Mouse (Mus musculus) megakaryocyte, adult 5-6 weeks (primary cell): Measurements from ENCODE around the gene Elfn1. TPM values are rescaled to one million over a fixed set of nuclear protein-coding genes. Genes with fewer than 3 reads are reported as not detected.

ENCODE experiments used
- ATAC-seq: 2 replicates; pipeline ENCODE4 v1.8.0; 2016; ENCODE audit warnings: mild to moderate bottlenecking, inconsistent platforms; ENCODE audit not compliant: poor library complexity, severe bottlenecking
- total RNA-seq, 2 experiments: library from RNA; stranded (forward) in 1 of 2; stranded (reverse) in 1 of 2; fragments of 153-499, 151-499 nt in 1 of 2; fragments of 221-1000, 200-1000 nt in 1 of 2; gene quantifications; 2 replicates each; pipeline versions ENCODE4 v1.2.3 to v1.2.4; 2015 to 2017

Elfn1 gene
- not detected in 2 replicates for total RNA-seq (2015)
- not detected in 2 replicates for total RNA-seq (2017)

DNA sequence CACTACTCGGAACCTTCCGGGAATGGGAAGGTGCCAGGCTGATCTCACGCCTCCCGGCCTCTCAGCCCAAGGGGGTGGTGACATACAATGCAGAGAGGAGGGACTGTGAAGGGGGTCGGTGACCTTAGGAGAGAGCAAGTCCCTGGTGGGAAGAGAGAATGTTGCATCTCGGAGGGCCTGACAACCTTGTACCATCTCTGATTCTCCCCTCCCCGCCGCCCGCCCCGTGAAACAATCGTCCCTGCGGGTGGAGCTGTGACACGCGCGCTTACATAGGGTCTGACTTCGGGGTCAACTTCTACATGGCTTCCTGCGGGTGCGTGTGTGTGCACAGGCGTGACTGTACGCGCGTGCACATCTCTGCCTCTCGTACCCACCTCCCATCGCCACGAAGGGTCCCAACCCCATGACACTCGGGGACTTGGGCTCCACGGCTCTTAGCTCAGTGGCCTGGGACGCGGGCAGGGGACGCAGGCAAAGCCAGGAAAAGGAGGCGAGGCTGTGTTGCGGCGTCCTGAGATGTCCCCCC lies at the start of gene Elfn1:
Gene Elfn1, plus strand, starts transcription at position 230 of the 529 bp plus-strand sequence.
- no peak for ATAC-seq

DNA sequence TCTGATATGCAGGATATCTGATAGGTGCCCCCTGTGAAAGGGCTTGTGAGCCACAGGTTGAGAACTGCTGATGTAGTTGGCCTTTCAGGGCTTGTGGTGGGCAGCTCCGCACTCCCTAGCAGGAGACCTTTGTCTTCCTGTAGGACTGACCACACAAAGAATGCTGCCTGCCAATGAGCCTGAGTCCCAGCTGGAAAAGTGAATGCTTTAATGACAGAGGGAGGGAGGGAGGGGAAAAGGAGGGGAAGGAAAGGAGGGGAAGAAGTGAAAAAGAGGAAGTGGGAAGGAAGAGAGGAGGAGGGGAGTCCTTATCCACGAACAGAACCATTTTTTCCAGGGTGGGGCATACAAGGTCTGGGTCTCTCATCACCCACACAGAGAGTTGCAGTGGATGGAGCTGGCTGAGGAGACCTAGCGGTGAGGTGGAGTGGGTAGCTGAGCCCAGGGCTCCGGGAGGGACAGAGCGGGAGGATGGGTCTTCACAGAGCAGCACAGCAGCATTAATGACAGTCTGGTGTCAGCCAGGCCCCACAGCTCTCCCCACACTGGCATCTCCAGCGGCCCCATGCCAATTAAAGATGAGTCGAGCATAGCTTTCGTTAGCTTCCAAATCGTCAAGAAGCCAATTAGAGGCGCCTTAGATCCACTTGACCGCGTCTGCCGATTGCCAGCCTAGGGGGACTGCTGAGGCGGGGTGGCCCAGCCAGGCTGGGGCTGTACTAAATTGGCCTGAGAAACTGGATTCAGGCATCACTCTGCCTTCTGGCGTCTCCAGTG lies 47.2 kb upstream of the Elfn1 start:
- ATAC-seq = no peak

DNA sequence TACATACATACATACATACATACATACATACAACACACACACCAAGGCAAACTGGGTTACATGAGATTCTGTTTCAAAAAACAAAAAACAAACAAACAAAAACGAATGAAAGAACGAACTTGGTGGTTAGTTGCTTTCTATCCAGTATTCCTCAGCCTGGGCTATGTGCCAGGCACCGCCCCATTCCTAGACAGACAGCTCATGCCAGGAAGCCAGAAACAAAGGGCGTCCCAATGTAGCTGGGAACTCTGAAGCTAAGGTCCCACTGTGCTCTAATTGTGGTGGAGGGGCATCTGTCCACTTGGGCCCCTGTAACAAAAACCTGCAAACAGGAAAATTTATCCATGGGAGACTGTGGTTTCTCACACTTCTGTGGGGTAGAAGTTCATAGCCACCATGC lies 45.0 kb upstream of the Elfn1 start:
- no peak for ATAC-seq

DNA sequence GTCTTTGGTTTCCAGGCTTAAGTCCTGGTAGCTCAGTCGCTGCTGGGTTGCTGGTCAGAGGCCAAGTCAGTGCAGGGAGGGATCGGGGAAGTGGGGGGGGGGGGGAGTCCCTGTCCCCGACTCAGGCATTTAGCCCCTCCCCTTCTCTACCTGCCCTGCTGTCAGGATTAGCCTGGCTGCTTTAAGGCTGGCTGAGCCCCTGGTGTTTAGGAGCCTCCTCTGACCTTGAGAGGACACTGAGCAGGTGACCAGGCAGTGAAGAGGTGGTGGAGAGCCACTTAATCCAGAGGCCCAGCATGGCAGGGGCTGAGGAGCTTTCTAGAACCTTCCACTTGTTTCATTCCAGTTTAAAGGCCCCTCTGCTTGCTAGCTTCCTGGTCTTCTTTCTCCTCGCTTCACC lies 36.9 kb upstream of the Elfn1 start:
- ATAC-seq = no peak

DNA sequence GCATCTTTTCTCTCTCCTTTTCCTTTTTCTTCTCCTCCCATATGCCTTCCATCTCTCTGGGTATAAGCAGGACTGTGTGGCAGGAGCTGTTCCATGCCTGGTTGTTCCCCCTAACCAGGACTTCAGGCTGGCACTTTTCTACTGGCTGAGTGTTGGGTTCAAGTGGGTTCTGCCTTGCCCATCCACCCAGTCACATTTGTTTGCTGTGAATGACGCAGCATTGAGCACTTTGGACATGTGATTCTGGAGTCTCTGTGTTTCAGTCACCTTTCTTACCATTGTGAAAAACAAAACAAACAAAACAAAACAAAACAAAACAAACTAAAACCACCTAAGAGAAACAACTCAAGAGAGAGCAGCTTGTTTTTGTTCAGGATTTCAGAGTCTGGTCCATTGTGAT lies 36.2 kb upstream of the Elfn1 start:
- ATAC-seq = no peak

DNA sequence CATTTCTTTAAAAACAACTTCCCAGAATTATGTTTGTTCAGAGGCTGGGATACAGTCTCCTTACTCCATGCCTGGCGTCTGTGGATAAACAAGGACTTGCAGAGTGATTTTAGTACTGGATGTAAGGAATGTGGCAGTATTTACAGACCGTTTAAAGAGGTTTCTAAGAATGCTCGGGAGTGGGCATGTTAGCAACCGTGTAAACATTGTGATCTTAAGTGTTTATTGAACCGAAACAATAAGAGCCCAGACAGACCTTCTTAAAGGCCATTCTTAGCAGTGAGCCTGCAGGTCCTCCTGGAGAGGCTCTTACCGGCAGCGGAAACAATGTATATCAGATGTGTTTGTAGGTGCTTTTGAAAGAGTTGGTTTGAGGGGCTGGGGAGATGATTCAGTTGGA lies 30.2 kb upstream of the Elfn1 start:
- no peak for ATAC-seq

DNA sequence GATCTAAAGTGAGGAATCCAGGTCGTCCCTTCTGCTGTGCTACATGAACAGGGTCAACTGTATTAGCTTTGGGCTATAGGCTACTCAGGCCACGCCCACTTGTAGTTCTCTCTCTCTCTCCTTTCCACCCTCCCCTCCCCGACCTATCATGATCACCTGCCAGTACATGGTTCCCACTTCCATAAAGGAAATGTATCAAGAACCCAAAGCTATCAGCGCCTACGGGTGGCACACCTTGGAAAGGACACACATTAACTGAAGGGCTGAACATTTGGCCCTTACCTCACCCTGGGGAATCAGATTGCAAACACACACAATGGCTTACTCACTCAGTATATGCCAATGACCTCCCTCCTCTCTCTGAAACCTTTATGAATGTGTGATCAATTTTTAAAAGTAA lies 28.0 kb upstream of the Elfn1 start:
- ATAC-seq = no peak

DNA sequence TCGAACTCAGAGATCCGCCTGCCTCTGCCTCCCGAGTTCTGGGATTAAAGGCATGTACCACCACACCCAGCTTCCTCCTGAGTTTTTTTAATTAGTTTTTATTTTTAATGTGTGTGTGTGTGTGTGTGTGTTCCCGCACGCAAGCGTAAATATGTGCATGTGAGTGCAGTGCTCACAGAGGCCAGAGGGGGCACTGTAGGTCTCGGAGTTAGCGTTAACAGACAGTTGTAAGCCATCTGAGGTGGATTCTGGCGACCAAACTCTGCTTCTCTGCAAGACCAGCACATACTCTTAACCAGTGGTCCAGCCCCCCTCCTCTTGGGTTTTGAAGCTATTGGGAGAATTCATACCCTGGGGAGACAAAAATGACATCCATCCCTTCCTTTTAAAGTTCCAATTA lies 26.6 kb upstream of the Elfn1 start:
- no peak for ATAC-seq

DNA sequence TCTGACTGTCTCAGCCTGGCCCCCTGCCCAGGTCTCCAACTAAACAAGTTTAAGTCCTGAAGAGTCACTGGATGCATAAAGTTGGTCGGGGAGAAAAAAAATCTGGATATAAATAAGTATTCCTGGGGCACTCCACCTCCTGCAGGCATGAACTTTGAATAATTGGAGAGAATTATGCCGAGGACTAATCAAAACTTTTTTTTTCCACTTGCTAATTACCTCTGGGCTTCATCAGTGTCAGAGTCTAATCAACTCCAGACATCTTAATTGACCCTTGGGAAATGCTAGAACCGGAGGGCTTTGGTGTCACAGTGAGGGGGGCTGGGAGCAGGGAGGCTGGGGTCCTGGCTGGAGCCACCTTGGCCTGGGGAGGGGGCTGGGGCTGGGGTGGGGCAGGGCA lies 19.1 kb upstream of the Elfn1 start:
- no peak for ATAC-seq

DNA sequence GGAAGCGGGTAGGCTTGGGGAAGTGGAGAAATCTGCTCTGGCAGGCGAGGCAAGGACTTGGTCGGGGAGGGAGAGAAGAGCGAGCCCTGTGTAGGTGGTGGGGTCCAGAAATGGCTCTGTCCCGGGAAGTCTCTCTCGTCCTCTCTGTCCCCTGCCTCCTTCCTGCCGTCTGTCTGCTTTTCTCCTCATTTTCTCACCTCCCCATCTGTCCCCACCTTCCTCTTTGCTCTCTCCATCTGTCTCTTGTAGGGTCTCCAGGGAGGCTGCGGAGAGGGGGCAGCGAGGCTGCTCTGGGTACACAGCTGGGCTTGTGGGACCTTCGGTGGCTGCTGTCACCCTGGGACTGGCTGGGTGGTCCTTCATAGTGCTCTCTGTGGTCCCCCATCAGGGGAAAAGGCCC lies 18.4 kb upstream of the Elfn1 start:
- no peak for ATAC-seq

DNA sequence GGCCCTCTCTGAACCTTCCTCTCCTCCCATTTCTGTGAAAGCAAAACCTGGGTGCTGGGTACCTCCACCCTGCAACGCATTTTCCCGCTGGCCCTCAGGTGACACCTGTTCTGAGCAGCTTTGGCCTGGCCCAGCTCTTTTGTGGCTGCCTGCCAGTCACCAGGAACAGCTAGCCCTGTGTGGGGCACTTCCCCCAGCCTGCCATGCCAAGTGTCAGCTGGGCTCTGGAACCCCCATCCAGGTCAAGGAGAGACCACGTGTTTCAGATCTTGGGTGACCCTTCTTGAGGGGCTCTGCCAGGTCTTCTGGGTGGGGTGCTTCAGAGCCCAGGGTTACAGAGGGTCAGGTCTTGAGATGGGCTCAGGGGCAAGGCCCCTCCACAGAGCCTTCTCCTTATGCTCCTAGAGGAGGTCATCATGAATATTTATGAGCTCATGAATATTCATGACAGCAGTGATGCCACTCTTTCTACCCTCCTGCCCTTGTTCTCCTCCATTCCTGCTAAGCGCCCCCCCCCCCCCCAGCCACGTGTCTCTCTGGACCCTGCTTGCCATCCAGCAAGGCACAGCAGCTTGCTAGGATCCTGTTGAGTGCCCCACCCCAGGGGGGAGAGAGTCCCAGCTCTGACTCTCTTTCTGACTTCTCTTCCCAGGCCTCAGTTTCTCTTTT lies 15.3 kb upstream of the Elfn1 start:
- no peak for ATAC-seq

DNA sequence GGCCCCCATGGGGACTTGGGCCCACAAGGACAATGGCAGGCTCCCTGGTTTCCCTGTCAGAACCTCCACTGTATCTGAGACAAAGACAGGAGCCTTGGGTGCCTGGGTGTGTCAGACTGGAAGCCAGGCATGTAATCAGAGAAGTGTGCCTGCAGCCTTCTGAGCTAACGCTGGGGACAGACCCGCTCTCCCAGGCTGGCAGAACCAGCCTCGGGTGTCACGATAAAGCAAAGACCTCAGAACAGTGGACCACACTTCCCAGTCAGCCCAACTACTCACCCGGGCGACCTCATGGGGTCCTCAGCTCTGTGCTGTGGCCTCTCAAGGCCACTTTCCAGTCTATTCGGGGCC lies 14.8 kb upstream of the Elfn1 start:
- ATAC-seq = no peak

DNA sequence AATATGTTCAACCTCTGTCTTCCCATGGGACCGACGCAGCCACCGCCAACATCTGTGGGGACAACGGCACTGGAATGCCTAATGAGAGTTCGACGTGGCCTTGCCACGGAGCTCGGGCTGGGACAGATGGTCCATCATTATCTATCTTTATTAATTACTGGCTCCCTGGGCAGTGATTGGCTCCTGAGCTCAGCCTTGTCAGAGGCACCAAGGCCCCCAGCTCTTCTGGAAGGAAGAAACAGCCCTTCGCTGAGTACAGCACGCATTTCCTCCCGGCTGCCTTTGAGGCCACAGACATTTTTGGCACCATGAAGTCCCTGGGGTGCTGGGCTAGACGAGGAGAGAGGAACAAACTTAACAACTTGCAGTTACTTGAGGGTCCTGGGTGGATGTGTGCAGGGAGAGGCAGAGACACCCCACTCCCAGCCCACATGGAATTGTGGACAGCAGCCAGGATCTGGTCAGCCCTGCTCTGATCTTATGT lies 13.7 kb upstream of the Elfn1 start:
- ATAC-seq = no peak

DNA sequence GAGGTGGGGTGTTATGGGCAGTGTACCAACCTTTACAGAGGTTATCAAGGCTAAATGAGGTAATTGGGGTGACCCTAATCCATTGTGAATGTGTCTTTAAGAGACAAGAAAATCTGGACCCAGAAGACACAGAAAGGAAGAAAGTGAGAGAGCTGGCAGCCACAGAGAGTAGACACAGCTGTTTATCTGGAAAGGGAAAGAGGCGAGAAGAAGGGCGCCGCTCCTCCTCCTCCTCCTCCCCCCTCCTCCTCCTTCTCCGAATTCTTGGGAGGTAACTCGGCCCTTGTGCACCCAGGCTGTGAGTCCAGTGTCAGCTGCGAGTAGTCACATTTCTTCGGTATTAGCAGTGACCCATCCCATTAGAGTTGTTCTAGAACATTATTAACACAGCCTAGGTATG lies 8.7 kb upstream of the Elfn1 start:
- ATAC-seq = no peak

DNA sequence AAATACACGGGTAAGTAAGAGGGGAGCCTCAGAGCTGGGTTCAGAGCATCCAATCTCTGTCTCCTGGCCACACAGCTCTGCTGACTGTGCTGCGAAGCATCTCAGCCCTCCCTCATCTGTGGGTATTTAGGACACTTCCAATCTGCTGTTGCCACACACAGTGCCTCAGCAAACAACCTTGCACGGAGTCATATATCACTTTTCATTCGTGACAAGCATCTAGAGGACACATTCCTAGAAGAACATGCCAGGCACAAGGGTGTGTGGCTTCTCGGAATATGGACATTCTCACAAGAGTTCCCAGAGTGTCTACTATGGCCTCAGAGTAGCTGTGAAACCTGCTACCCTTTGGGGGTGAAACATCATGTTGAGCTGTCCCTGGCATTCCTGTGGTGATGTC lies 2.6 kb upstream of the Elfn1 start:
- no peak for ATAC-seq

DNA sequence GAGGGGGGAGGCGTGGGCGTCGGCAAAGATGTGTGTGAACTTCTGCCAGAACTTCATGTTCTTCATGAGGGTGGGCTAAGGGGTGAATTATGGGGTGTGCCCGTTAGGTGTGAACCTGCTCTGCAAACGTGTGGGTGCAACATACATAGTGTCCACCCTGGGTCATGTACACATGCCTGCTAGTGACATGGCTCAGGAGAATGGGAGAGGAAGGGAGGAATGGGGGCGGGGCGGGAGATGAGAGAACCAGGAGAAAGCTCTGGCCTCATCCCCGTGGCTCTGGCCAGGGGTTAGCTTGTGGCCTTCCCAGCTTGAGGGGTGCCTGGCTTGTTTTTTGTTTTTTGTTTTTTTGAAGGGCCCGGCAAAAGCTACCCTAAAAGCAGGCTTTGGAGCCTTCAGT lies 1.2 kb upstream of the Elfn1 start:
- no peak for ATAC-seq

DNA sequence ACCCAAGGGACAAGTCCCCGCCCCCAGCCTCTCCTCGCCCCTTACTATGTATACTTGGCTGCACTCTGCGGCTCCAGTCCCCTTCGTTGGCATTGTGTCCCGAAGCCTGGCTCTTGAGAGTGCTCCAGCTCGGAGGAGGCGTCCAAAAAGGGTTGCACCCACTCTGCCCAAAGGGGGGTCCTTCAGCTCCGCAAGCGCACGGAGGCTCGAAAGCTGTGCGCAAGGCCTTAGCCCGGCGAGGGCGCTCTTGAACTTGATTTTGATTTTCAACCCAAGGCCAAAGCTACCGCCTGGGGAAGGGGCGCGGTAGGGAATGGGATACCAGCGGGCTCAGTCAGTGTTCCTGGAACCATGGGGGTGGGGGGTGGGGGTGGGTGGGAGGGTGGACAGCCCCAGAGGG lies 502 bp upstream of the Elfn1 start:
- ATAC-seq = no peak

DNA sequence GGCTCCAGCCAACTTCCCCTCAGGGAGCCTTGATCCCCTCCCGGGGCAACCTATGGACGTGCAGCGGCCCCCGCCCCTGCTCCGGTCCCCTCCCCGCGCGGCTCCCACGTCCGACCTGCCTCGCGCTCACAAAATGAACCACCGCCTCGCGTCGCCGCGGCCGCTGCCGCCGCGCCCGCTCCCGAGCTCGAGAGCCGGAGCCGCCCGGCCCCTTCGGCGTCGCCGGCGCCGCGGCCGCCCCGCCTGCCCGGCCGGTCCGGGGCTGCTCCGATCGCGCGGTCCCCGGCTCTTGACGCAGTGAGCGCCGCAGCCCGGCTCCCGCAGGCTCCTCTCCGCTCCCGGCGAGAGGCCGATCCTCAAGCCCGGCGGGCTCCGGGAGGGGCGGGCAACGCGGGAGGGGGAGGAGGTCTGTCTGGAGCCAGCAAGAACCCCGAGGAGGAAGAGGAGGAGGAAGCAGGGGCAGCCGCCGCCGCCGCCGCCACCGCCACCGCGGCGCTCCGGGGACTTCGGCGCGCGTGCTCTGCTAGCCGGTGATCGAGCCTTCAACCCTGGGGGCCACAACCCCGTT lies 584 bp downstream of the Elfn1 start:
- ATAC-seq = no peak

DNA sequence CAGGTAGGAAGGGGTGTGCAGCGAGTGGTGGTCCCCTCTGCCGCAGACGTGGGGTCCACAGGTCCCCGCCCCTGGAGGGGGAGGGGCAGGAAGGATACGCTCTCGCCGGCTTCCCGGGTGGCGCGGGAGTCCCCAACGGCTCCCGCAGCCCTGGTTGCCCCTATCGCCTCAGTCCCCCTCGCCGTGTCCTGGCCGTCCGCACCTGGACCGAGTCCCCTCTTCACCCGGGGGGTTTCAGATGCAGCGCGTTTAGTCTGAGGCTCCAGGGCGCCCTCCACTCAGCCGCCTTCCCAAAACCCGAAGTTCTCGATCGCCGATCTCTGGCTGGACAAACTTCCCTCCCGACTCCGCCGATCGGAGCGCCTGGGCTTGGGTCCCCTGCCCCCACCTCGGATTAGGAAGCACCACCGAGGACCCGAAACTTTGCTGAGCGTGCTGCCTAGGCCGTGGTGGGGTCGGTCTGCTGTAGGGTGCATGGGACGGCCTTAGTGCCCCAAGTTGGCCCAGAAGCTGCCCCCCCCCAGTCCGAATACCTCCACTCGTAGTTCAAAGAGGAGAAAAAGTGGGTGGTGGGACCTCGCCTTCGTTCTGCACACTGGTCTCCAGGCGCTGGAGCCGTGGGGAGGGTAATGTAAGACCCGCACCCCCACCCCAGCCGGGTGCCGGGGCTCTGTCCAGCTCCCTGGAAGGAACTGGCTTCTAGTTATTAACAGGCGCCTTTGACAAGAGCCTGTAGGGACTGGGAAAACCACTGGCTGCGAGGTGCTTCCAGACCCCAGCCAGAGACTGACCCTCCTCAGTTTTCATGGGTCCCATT lies 1.3 kb downstream of the Elfn1 start:
- no peak for ATAC-seq

DNA sequence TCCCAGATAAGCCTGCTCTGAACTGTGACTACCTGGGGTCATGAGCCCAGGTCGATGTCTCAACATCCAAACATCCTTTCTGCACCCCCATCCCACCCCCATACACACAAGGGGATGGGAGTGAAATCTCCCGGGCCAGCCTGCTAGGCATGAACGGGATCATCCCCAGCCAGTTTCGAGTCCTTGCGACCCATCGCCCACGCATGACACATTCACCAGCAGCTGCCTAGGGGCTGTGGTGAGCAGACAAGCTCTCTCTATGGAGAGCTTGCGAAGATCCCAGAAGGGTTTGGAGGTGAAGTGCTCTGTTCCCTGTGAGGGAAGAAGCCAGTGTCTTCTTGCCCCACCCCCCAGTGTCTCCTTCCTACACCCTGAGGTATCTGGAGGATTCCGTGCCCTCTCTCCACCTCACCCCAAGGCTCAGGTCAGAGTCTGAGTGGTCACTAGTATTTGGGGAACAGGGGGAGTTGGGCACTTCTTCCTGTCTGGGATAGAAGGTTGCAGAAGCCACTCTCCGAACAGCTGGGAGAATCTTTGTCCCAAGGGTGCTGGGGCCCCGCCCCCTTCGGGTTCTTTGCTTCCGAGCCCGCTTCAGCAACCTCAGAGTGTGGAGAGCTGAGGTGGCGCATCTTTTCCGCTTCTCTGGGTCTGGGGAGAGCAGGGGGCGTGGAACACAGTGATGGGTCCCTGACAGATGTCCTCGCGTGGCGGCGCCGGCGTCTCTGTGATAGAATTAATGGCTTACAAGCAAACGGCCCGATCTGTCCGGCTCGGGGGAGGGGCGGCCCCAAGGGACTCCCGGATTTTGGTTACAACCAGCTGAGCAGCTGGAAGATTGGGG lies 2.2 kb downstream of the Elfn1 start:
- ATAC-seq = no peak
